Mouse (Mus musculus): ENCODE measurements at regions not wholly inside any gene's neighbourhood (a gene's known extent, or its start where the extent isn't known, plus 50 kb on each side); places are given as distances from the start of the nearest gene placed in this dataset.

- DNase-seq: no peak
These were observed 80.5 kb upstream of the Zwint start for GRCm38 (mm10) chr10:72573991-72574652.

GRCm38 (mm10) chr10:72577713-72578112 lies 76.9 kb upstream of the Zwint start:
- no peak for DNase-seq

GRCm38 (mm10) chr10:72578501-72578900 lies 76.1 kb upstream of the Zwint start:
- DNase-seq: no peak

- DNase-seq: no peak
These were observed 73.3 kb upstream of the Zwint start for GRCm38 (mm10) chr10:72581311-72581710.

- no peak for DNase-seq
These were observed 66.1 kb upstream of the Zwint start for GRCm38 (mm10) chr10:72588561-72588960.

GRCm38 (mm10) chr10:72593049-72593448 lies 61.6 kb upstream of the Zwint start:
- no peak for DNase-seq
